Mouse (Mus musculus) G1E-ER4 (cell line): ENCODE data around the gene Fkbpl. TPM values are rescaled to one million over a fixed set of nuclear protein-coding genes. Genes with fewer than 3 reads are reported as not detected.

ENCODE experiments used
- GATA1 ChIP-seq: IDR thresholded peaks from one replicate; pipeline ENCODE4 v1.8.0; 2012; ENCODE audit warnings: low read length, inconsistent platforms
- polyA plus RNA-seq: library from polyadenylated mRNA; stranded (reverse); fragments of >175 nt; gene quantifications from 2 replicates; pipeline ENCODE4 v1.2.3, GENCODE M21; 2012

Gene Fkbpl
- polyA plus RNA-seq, 1 experiment, result 7.1 TPM

DNA sequence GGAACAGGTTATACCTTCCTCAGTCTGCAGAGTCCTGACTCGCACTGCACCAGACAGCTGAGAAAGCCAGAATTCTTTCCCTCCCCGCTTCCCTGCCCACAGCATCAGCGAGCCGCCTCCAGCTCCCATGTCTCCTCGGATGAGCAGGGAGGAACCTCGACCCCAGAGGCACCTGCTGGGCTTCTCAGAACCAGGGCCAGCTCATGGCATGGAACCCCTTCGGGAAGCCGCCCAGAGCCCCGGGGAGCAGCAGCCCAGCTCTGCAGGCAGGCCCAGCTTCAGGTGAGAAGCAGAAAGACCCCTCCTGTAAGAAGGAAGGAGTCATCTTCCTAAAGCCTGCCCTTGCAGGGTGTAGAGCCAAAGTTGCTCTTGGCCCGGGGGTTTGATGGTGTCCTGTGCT is 8.0 kb downstream of the Fkbpl start:
- TF ChIP-seq GATA1, result no peak

DNA sequence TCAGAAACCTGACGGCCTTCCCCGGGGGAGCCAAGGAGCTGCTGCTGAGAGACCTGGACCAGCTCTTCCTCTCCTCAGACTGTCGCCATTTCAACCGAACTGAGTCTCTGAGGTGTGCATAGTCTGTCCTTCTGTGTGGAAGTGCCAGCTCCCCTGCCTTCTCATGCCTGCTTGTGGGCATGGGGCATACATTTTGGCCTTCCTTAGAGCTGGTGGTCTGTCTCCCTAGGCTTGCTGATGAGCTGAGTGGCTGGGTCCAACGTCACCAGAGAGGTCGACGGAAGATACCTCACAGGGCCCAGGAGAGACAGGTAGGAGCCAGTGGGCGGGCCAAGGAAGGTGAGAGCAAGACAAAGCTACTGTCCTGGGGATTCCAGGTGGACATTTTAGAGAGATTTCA is 8.4 kb downstream of the Fkbpl start:
- TF ChIP-seq GATA1, result no peak

DNA sequence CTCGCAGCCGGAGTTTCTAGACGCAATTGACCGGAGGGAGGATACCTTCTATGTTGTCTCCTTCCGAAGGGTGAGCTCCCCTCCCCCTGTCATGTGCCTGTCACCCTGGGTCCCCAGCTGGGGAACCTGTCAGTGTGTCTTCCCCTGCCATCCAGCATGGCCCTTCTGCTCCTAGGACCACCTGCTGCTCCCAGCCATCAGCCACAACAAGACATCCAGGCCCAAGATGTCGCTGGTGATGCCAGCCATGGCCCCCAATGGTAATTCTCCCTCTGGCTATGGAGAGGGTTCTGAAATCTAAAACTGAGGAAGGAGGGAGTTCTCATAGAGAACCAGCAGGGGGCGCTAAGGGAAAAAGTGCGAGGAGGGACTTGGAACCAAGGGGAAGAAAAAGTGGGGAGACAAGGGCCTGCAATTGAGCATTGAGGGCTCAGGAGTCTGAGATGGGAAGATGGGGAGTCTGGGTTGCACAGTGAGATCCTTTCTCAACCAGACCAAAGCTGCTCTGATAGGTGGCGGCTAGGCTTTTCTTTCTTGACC is 9.3 kb downstream of the Fkbpl start:
- no peak for TF ChIP-seq GATA1

DNA sequence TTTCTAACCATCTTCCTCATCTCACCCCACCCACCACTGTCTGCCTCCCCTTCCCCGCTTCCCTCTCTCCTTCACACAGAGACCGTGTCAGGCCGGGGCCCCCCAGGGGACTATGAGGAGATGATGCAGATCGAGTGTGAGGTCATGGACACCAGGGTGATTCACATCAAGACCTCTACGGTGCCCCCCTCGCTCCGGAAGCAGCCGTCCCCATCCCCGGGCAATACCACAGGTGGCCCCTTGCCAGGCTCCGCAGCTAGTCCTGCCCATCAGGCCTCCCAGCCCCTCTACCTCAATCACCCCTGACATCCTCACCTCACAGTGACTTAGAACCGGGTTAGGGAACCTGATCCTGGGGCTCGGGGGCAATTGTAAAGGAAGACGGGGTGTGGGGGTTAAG is 9.8 kb downstream of the Fkbpl start:
- TF ChIP-seq GATA1, result no peak

DNA sequence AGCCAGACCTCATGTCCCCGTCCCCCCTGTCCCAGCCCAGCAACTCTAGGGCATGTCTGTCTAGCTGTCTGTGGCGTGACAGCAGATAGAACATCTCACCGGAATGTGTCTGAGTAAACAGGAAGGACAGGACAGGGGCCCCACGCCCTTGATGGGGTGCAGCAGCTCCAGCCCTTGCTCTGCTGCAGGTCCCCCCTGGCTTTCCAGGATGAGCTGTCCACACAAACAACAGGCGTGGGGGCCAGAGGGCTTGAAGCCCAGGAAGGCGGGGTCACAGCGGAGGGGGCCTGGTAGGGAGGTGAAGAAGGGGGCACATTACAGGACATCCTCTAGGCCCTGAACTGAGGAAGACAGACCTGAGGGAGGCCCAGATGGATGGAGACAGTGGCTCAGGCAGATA is 10.6 kb downstream of the Fkbpl start:
- TF ChIP-seq GATA1, result no peak

DNA sequence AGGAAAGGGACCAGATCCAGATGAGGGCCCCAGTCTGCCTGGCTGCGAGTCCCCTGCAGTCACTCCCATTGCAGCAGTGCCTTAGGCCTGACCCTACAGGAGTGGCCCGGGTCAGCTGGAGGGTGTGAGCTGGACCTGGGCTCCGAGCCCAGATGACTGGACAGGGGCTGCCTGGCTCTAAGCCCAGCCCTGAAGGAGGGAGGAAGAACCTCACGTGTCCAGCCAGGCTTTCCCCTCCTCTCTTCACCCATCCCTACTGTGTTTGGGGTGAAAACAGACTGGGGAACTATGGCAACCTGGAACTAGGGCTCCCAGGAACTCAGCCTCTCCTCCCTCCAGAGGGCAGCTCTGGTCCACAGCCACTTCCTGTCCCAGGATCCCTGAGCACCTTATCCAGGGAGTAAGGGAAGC is 11.0 kb downstream of the Fkbpl start:
- TF ChIP-seq GATA1, result no peak

DNA sequence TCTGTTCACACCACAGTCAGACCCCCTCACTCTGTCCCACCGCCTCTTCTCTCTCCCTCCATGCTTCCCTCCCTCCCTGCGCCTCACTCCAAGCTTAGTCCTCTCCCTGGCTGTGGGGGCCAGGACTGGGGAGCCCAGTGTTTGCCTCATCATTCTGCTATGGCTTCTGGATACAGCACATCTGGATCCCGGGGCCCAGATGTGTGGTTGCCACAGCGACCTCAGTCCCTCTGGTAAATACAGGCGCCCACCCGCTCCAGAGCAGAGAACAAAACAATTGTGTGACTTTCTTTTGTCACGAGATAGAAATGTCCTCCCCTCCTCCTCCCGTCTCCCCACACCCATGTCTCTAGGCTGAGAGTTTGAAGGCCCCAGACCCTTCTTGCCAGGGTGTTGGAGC is 12.1 kb downstream of the Fkbpl start:
- TF ChIP-seq GATA1, result no peak

DNA sequence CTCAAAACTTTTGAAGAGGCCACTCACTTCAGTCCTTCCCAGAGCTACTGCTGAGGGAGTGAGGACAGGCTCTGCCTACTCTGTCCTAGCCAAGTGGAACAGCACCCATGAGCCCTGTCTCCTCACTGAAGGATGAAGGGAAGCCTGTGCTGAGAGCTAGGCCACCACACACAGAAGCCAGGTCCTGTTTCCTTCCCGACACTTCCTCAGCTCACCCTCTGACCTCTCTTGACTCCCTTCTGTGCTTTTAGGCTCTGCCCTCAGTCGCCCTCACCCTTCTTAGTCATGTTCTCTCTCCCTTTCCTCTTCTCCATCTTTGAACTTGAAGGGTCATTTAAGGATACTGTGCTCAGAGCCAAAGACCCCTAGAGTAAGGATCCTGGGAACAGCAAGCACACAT is 12.7 kb downstream of the Fkbpl start:
- TF ChIP-seq GATA1, result no peak

DNA sequence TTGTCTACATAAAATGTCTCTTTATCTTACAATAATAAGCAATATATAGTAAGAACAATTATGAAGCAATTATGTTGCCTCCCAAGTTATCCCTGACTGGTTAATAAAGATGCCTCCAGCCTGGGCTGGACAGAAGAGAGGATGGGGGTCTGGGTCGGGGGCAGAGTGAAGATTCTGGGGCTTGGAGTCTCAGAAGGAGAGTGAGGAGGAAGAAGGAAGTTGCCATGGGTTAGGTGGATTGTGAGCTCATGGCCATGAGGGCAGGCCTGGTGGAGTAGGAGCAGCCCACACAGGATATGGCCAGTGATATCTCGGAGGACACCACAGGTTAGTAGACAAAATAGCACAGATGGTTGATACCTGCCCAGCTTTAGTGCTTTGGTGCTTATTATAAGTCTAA is 13.6 kb downstream of the Fkbpl start:
- no peak for TF ChIP-seq GATA1

DNA sequence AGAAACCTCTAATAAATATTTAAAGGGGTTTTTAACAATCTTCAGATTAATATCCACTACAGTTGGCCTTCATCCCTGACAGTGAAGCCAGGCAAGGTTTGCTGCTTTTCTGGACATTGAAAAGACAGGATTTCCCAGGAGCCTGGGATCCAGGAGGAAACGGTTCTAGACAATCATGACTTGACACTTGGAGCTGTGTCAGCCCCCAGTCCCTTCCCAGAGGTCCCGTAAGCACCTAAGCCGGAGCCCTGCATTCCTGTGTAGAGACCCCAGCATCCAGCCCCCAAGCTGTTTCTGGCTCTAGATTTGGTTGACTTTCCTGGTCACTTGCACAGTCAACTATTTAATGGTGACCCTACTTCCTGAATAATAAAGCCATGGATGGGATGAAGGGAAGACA is 14.0 kb downstream of the Fkbpl start:
- no peak for TF ChIP-seq GATA1

DNA sequence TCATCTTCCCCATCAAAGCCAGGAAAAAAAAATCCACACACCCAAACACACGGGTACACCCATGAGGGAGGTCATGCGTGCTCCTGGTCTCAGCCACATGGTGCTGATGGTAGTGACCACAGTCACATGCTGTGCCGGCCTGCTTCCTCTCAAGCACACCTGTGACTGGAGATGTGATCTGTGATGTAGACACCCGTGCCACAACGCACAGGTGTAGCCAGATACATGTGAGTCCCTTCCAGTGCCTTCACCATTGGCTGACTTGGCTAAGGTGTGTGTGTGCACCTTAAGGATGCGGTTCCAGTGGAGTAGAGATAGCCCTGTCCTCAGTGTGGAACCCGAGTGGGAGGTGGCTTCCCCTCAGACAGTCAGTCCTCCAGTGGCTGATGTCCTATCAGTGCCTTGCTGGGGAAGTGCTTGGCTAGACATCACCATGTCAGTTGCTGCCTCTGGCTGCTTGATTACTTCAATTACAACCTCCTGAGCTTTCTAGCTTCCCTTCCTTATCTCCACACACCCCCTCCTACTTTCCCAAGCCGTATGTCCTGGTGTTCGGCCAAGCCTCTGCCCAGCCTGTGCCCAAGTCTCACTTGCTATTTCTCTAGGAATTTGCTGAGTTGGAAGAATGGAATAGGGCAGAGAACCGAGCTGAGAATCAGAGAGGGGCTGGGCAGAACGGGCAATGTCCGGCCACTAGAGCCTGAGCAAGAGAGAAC is 14.8 kb downstream of the Fkbpl start:
- TF ChIP-seq GATA1, result no peak

DNA sequence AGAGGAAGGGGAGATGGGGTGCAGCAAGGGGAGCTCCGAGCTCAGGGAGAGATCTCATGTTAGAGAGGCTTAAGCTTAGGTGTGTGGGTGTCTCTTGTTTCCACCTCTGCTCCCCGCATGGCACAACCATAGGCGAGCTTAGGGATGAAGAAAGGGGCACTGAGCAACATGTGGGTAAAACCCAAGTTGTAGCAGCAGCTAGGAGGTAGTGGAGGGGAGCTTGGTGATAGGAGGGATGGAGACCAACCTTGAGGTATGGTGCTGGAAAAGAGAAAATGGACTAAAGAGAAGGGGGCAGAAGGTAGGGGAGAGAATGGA is 15.3 kb downstream of the Fkbpl start:
- TF ChIP-seq GATA1, result no peak

DNA sequence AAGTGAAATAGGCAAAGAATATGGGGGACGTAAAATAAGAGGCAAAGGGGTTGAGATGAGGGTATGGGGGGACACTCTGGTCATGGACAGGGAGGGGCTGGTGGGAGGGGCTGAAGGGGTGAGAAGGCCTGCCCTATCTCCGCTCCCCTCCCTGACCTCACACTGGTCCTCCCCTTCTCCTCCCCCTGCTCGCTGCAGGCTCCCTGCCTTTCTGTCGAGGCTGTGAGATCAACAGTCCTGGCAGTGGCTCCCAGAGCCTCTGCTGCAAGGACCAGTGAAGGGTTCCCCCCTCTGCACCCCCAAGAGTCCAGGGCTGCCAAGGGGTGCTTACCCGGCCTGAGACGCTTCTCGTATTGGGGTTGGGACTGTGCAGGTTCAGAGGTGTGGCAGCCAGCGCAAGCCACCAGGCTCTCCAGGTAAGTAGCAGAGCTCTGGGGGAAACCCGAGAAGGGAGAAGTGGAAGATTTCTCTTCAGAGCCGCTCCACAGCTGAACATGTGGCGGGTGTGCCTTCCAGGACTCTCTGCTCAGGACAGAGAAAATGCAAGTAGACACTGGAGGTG is 15.8 kb downstream of the Fkbpl start:
- no peak for TF ChIP-seq GATA1

DNA sequence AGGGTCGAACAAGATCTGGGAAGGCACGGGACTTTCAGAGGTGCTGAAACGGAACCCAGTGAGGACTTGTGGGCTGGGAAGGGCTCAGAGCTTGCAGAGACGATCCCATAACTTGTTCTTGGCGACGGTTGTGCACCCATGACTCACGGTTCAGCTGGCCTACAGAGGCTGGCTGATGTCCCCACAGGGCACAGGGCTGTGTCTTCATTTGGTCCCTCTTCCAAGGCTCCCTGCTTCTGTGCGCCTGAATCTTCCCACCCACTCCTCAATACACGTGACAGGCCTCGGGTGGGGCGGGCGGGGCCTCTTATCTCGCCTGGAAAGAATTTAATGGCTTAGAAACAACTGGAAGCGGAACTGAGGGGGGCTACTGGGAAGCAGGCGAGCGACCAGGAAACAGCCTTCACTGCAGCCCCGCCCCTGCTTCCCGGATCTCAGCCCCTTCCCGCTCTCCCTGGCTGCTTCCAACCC is 16.6 kb downstream of the Fkbpl start:
- no peak for TF ChIP-seq GATA1

DNA sequence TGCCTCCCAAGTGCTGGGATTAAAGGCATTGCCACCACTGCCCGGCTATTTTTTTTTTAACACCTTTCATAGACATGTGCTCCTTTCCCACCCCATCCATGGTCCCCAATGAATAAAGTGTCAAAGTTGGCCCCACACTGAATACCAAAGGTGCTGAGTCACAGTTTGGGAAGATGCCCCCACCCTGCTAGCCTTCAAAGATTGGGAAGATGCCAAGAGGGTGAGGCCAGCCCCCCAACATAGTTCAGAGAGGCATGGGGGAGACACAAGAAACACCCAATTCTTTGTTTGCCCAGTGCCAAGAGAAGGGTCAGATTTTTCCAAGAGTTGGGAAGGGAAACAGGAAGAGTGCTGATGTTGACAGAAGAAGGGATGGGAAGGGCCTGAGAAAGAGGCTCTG is 17.9 kb downstream of the Fkbpl start:
- no peak for TF ChIP-seq GATA1

DNA sequence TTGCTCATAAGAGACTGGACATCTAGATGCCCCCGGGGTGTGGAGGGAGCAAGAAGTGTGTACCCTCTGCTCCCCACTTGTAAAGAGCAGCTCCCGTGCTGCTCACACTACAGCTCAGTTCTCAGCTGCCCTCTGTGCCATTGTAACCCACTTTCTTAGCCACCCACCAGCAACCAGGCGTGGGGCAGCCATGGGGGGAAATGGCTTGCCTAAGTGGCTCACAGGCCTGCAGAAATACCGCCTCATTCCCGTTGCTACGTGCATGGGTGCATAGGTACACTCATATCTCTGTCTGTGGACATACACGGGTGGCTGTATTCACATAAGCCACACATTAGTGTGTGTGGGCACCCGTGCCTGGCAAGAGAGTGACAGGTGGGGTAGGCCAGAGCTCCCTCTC is 18.4 kb downstream of the Fkbpl start:
- TF ChIP-seq GATA1, result no peak

DNA sequence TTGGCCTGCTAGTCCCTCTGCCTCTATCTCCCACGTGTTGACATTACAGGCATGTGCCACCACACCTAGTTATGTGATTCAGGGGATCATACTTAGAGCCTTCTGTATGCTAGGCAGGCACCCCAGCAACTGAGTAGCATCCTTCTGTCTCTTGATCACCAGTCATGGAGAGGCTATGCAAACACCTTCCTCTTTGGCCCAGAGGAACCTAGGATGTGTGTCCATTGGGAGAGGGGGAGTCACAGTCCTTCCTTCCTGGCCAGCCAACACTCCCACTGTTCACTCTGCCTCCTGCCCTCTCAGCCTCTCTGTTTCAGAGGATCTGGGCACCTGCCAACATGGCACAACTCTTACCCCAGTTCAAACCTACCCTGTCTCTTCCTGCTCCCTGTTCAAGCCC is 19.0 kb downstream of the Fkbpl start:
- TF ChIP-seq GATA1, result no peak
